Mouse (Mus musculus) brain, embryonic 14.5 days (tissue): ENCODE results near the gene Tmem161b.

Source experiments
- CTCF ChIP-seq: fragments of 200-500 bp; IDR thresholded peaks from 2 replicates; pipeline ENCODE4 v1.5.1; 2012; ENCODE audit warnings: inconsistent platforms, mild to moderate bottlenecking, moderate library complexity, borderline replicate concordance; ENCODE audit not compliant: insufficient read depth, insufficient read length; ENCODE audit errors: extremely low read depth
- POLR2A ChIP-seq: fragments of 200-500 bp; IDR thresholded peaks from 2 replicates; pipeline ENCODE4 v1.6.1; 2012; ENCODE audit warnings: mild to moderate bottlenecking, inconsistent platforms, borderline replicate concordance; ENCODE audit not compliant: poor library complexity, insufficient read depth, insufficient read length, severe bottlenecking; ENCODE audit errors: extremely low read depth

DNA sequence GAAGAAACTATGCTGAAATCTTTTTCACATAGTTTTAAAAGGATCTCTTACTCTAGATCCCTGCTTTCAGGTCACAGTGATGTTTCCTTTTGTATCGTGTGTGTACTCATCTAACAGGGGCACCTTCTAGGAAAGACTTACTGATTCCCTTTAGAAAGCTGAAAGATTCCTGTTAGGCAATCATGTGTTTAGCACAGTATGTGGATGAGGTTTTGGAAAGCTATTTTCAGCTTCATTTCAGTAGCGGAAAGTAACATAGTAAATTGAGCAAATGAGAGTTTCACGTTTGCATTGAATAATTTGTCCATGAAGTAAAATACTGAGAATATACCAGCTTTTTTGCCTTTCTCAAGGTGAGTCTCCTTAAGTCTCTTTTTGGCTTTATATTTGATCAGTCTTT, 26.0 kb downstream of the Tmem161b start:
- no peak for TF ChIP-seq CTCF
- no peak for TF ChIP-seq POLR2A
